Mouse (Mus musculus) regulatory T cell (primary cell): ENCODE measurements around the gene Abcb1b.
"Not testable (repeated sequence)": the region's sequence is repeated elsewhere in the genome, so short reads cannot be mapped to it uniquely, and the experiment has no call there.

Source experiments
- in situ Hi-C: fragments of 300-600 bp; cut with MboI, MseI; formaldehyde crosslinking; loops from one replicate; pipeline ENCODE4 v1.15.1; 2025; ENCODE audit warnings: high pct_unique_total_duplicates

Gene Abcb1b

GRCm38 (mm10) chr5:8863580-8864337 lies 65.8 kb downstream of the Abcb1b start:
- in situ Hi-C loops: no loop called here

- in situ Hi-C loops: not testable (repeated sequence)
Measured at GRCm38 (mm10) chr5:8865630-8866029, 67.7 kb downstream of the Abcb1b start.

- in situ Hi-C loops: no loop called here
Measured at GRCm38 (mm10) chr5:8866366-8866765, 68.4 kb downstream of the Abcb1b start.

- in situ Hi-C loops: no loop called here
Measured at GRCm38 (mm10) chr5:8868019-8868418, 70.1 kb downstream of the Abcb1b start.

- in situ Hi-C loops: no loop called here
Measured at GRCm38 (mm10) chr5:8872979-8873915, 75.3 kb downstream of the Abcb1b start.

GRCm38 (mm10) chr5:8877086-8877485 lies 79.1 kb downstream of the Abcb1b start:
- in situ Hi-C loops: no loop called here

- in situ Hi-C loops: no loop called here
Measured at GRCm38 (mm10) chr5:8877800-8878199, 79.9 kb downstream of the Abcb1b start.

GRCm38 (mm10) chr5:8885837-8886236 lies 87.9 kb downstream of the Abcb1b start:
- in situ Hi-C loops: no loop called here

GRCm38 (mm10) chr5:8893300-8894103 lies 95.6 kb downstream of the Abcb1b start, which contains the start of gene Abcb4:
Abcb4 (plus strand) TSS chr5:8893717.
- in situ Hi-C loops: no loop called here

GRCm38 (mm10) chr5:8894104-8894425 lies 96.1 kb downstream of the Abcb1b start:
- in situ Hi-C loops: no loop called here

GRCm38 (mm10) chr5:8894641-8895490 lies 96.9 kb downstream of the Abcb1b start:
- in situ Hi-C loops: no loop called here

GRCm38 (mm10) chr5:8896198-8896597 lies 98.3 kb downstream of the Abcb1b start:
- in situ Hi-C loops: no loop called here

GRCm38 (mm10) chr5:8898246-8898645 lies 100.3 kb downstream of the Abcb1b start:
- in situ Hi-C loops: no loop called here

GRCm38 (mm10) chr5:8901001-8901400 lies 103.1 kb downstream of the Abcb1b start:
- in situ Hi-C loops: no loop called here

GRCm38 (mm10) chr5:8902141-8902817 lies 104.3 kb downstream of the Abcb1b start:
- in situ Hi-C loops: no loop called here

- in situ Hi-C loops: no loop called here
Measured at GRCm38 (mm10) chr5:8904539-8904938, 106.6 kb downstream of the Abcb1b start.

- in situ Hi-C loops: no loop called here
Measured at GRCm38 (mm10) chr5:8911567-8912198, 113.7 kb downstream of the Abcb1b start.
